Mouse (Mus musculus) forebrain, embryonic 11.5 days (tissue): Measurements from ENCODE around the gene Kng2. TPM values are rescaled to one million over a fixed set of nuclear protein-coding genes. Genes with fewer than 3 reads are reported as not detected.
"Not testable (repeated sequence)": the region's sequence is repeated elsewhere in the genome, so short reads cannot be mapped to it uniquely, and the experiment has no call there.

Experiments used
- ATAC-seq: fragments of 200-750 bp; cut with Nextera tagmentation; replicated peaks from 2 replicates; pipeline ENCODE4 v1.8.0; 2017; ENCODE audit warnings: moderate TSS enrichment; ENCODE audit not compliant: low FRiP score
- DNase-seq: peaks from one replicate; pipeline ENCODE4 v3.0.0-alpha.2; 2017; ENCODE audit warnings: low spot score
- H3K27ac ChIP-seq: fragments of 300-500 bp; sonication (generic); 2 replicates; pipeline ENCODE4 v1.5.1; 2014; ENCODE audit warnings: low read depth, low read length
- H3K27me3 ChIP-seq: fragments of 300-500 bp; sonication (generic); 2 replicates; pipeline ENCODE4 v1.6.1; 2014; ENCODE audit warnings: mild to moderate bottlenecking, low read length, mixed read lengths; ENCODE audit not compliant: control insufficient read depth, insufficient read depth
- H3K36me3 ChIP-seq: fragments of 300-500 bp; sonication (generic); 2 replicates; pipeline ENCODE4 v1.6.1; 2014; ENCODE audit warnings: mild to moderate bottlenecking, low read length, moderate library complexity, mixed read lengths; ENCODE audit not compliant: control insufficient read depth, insufficient read depth
- H3K4me1 ChIP-seq: fragments of 300-500 bp; sonication (generic); replicated peaks from 2 replicates; pipeline ENCODE4 v1.6.1; 2014; ENCODE audit warnings: low read length, mixed read lengths; ENCODE audit not compliant: control insufficient read depth, insufficient read depth
- H3K4me2 ChIP-seq: fragments of 300-500 bp; sonication (generic); 2 replicates; pipeline ENCODE4 v1.6.1; 2014; ENCODE audit warnings: low read depth, mild to moderate bottlenecking, low read length, moderate library complexity, mixed read lengths; ENCODE audit not compliant: severe bottlenecking
- H3K4me3 ChIP-seq: fragments of 300-500 bp; sonication (generic); 2 replicates; pipeline ENCODE4 v1.5.1; 2014; ENCODE audit warnings: low read depth, low read length
- H3K9ac ChIP-seq: fragments of 300-500 bp; sonication (generic); 2 replicates; pipeline ENCODE4 v1.6.1; 2014; ENCODE audit warnings: low read length
- H3K9me3 ChIP-seq: fragments of 300-500 bp; sonication (generic); 2 replicates; pipeline ENCODE4 v1.6.1; 2016; ENCODE audit warnings: low read length, mixed read lengths; ENCODE audit not compliant: control insufficient read depth
- WGBS: fragments of 180-500 bp; shearing (Covaris S2); extraction: QIAGEN DNeasy Blood & Tissue Kit; methylation state at CpG from one replicate; pipeline ENCODE4 v1.1.7; 2014; 5-methylcytosine and 5-hydroxymethylcytosine counted together
- polyA plus RNA-seq: library from polyadenylated mRNA; unstranded; fragments of >200 nt; fragmentation: Nextera tagmentation; extraction: Ambion mirVana; gene quantifications from 2 replicates; pipeline ENCODE4 v1.2.1, GENCODE M21; 2014

Gene Kng2
- polyA plus RNA-seq, 1 experiment from 2014 or later: not detected

GRCm38 (mm10) chr16:22950840-22951395 is 78.4 kb downstream of the Kng2 start, which contains the start of gene Hrg:
Gene Hrg, plus strand, starts transcription at chr16:22951072.
- DNase-seq (no peak), ATAC-seq (no peak)
- 94% methylated on average over 6 of the region's 6 CpGs for WGBS
- H3K36me3 ChIP-seq: no peaks in the 10 kb centered on the region
- H3K4me1 ChIP-seq: no peaks in the 10 kb centered on the region
- H3K9ac ChIP-seq: no peak within 1 kb of the TSS
- H3K4me3 ChIP-seq: no peak within 1 kb of the TSS
- H3K9me3 ChIP-seq: no peaks in the 10 kb centered on the region
- no peaks in the 10 kb centered on the region for H3K27me3 ChIP-seq
- no peak within 1 kb of the TSS for H3K27ac ChIP-seq
- no peak within 1 kb of the TSS for H3K4me2 ChIP-seq

- no peak for ATAC-seq
- 80% methylated on average over 2 of the region's 2 CpGs for WGBS
- no peak overlapping the region for H3K9ac ChIP-seq
- H3K4me3 ChIP-seq: no peak overlapping the region
- H3K9me3 ChIP-seq: no peaks in the 10 kb centered on the region
- H3K27ac ChIP-seq: no peak overlapping the region
- H3K36me3 ChIP-seq: no peaks in the 10 kb centered on the region
- H3K27me3 ChIP-seq: no peaks in the 10 kb centered on the region
- no peak overlapping the region for H3K4me2 ChIP-seq
- DNase-seq: no peak
- no peaks in the 10 kb centered on the region for H3K4me1 ChIP-seq
Observed at GRCm38 (mm10) chr16:22947371-22947770, 81.9 kb downstream of the Kng2 start.

GRCm38 (mm10) chr16:22941825-22942476 is 87.3 kb downstream of the Kng2 start:
- not testable (repeated sequence) for H3K4me1 ChIP-seq, H3K27ac ChIP-seq, H3K4me2 ChIP-seq, H3K36me3 ChIP-seq, H3K9me3 ChIP-seq, H3K9ac ChIP-seq, DNase-seq, H3K4me3 ChIP-seq, H3K27me3 ChIP-seq, ATAC-seq

DNA sequence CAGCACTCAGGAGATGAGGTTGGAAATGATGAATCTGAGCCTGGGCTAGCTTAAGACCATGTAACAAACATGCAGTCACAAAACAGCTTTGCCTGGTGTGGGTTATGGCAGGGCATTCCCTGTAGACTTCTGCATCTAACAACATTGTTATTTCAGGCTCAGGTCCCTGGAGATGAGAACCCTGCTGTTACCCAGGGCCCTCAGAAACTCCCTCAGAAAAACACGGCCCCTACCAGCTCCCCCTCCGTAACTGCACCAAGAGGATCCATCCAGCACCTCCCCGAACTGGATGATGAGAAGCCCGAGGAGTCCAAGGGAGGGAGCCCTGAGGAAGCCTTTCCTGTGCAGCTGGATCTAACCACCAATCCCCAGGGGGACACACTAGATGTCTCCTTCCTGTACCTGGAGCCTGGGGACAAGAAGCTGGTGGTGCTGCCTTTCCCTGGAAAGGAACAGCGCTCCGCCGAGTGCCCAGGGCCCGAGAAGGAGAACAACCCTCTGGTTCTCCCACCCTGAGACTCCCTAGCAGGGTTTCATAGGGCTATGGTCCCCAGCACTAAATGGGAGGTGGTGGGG is 90.1 kb downstream of the Kng2 start:
- Histone ChIP-seq H3K4me2 (no peak overlapping the region), H3K9ac (no peak overlapping the region), H3K4me1 (no peaks in the 10 kb centered on the region), H3K4me3 (no peak overlapping the region), H3K36me3 (no peaks in the 10 kb centered on the region), H3K9me3 (no peaks in the 10 kb centered on the region), H3K27me3 (no peaks in the 10 kb centered on the region), H3K27ac (no peak overlapping the region)
- ATAC-seq (no peak), DNase-seq (no peak)
- WGBS: 87% methylated on average over 8 of the region's 8 CpGs

GRCm38 (mm10) chr16:22938541-22938940 is 90.7 kb downstream of the Kng2 start:
- Histone ChIP-seq H3K27me3 (no peaks in the 10 kb centered on the region), H3K4me2 (no peak overlapping the region), H3K36me3 (no peaks in the 10 kb centered on the region), H3K27ac (no peak overlapping the region), H3K9me3 (no peaks in the 10 kb centered on the region), H3K4me3 (no peak overlapping the region), H3K9ac (no peak overlapping the region), H3K4me1 (no peaks in the 10 kb centered on the region)
- 74% methylated on average over 2 of the region's 2 CpGs for WGBS
- DNase-seq (no peak), ATAC-seq (no peak)

- no peak overlapping the region for H3K27ac ChIP-seq
- 91% methylated on average over 12 of the region's 12 CpGs for WGBS
- H3K4me1 ChIP-seq: no peaks in the 10 kb centered on the region
- DNase-seq (no peak), ATAC-seq (no peak)
- H3K4me3 ChIP-seq: no peak overlapping the region
- no peaks in the 10 kb centered on the region for H3K27me3 ChIP-seq
- H3K9me3 ChIP-seq: no peaks in the 10 kb centered on the region
- H3K9ac ChIP-seq: no peak overlapping the region
- H3K36me3 ChIP-seq: no peaks in the 10 kb centered on the region
- no peak overlapping the region for H3K4me2 ChIP-seq
Observed at GRCm38 (mm10) chr16:22937631-22938030, 91.7 kb downstream of the Kng2 start.

Other genes starting within 250 kb of the Kng2 start
- gene Crygs, start 217.9 kb downstream of the Kng2 start, polyA plus RNA-seq: not detected in 2 replicates
- 35.0 and 37.0 TPM in 2 replicates for gene Tbccd1, start 171.8 kb downstream of the Kng2 start, polyA plus RNA-seq
- 95.6 and 97.3 TPM in 2 replicates for gene Dnajb11, start 171.6 kb downstream of the Kng2 start, polyA plus RNA-seq
- gene Ahsg, start 138.2 kb downstream of the Kng2 start, polyA plus RNA-seq: not detected in 2 replicates
- not detected in 2 replicates for gene Fetub, start 111.1 kb downstream of the Kng2 start, polyA plus RNA-seq
- gene Hrg, start 78.4 kb downstream of the Kng2 start, polyA plus RNA-seq: 0.32 TPM in 1 of 2 replicates, not detected in the other
- gene Kng1, start 28.4 kb upstream of the Kng2 start, polyA plus RNA-seq: not detected in 2 replicates
- 204 TPM in 2 replicates for gene Eif4a2, start 78.0 kb upstream of the Kng2 start, polyA plus RNA-seq
- gene Rfc4, start 98.3 kb upstream of the Kng2 start, polyA plus RNA-seq: 212 and 239 TPM in 2 replicates
- not detected in 2 replicates for gene Adipoq, start 117.1 kb upstream of the Kng2 start, polyA plus RNA-seq
- gene St6gal1, start 195.3 kb upstream of the Kng2 start, polyA plus RNA-seq: 24.7 TPM in 2 replicates